Mouse (Mus musculus) cerebellum, adult (tissue): ENCODE results near the gene Clybl.
A peak's percentile ranks its signal among the peaks of the same experiment; 100 is the strongest.

Experiments
- ATAC-seq: cut with Nextera tagmentation; 2 replicates; pipeline ENCODE4 v1.9.2; 2017; ENCODE audit warnings: mild to moderate bottlenecking, moderate library complexity, mixed read lengths; ENCODE audit not compliant: insufficient number of reproducible peaks, low FRiP score, low TSS enrichment

Clybl gene

GRCm38 (mm10) chr14:122405897-122406540, 224.5 kb downstream of the Clybl start:
- ATAC-seq, result no peak

GRCm38 (mm10) chr14:122406541-122407219, 225.2 kb downstream of the Clybl start:
- ATAC-seq, result peak; percentile 36; the same call in 1 of the 2 replicates

GRCm38 (mm10) chr14:122412841-122413541, 231.5 kb downstream of the Clybl start:
- ATAC-seq, result no peak

GRCm38 (mm10) chr14:122413542-122413928, 232.0 kb downstream of the Clybl start:
- ATAC-seq, result no peak

- ATAC-seq, result no peak
These were observed 233.3 kb downstream of the Clybl start for GRCm38 (mm10) chr14:122414786-122415185.

- ATAC-seq, result no peak
These were observed 234.8 kb downstream of the Clybl start for GRCm38 (mm10) chr14:122416166-122416771.

- ATAC-seq, result no peak
These were observed 242.9 kb downstream of the Clybl start for GRCm38 (mm10) chr14:122424441-122424840.

GRCm38 (mm10) chr14:122426529-122427203, 245.2 kb downstream of the Clybl start:
- no peak for ATAC-seq

- ATAC-seq, result no peak
These were observed 245.7 kb downstream of the Clybl start for GRCm38 (mm10) chr14:122427204-122427560.

GRCm38 (mm10) chr14:122427654-122428053, 246.2 kb downstream of the Clybl start:
- ATAC-seq, result no peak

GRCm38 (mm10) chr14:122432558-122432957, 251.1 kb downstream of the Clybl start:
- no peak for ATAC-seq

- ATAC-seq, result no peak
These were observed 252.5 kb downstream of the Clybl start for GRCm38 (mm10) chr14:122434039-122434438.

GRCm38 (mm10) chr14:122436850-122437249, 255.3 kb downstream of the Clybl start:
- ATAC-seq, result no peak

GRCm38 (mm10) chr14:122449601-122450495, 268.3 kb downstream of the Clybl start:
- peak; percentile 38; the same call in 1 of the 2 replicates for ATAC-seq

- ATAC-seq, result no peak
These were observed 269.2 kb downstream of the Clybl start, which contains the start of gene Gm5089 for GRCm38 (mm10) chr14:122450496-122451382. TSS of gene Gm5089 (minus strand) at chr14:122451115.

- ATAC-seq, result no peak
These were observed 270.1 kb downstream of the Clybl start for GRCm38 (mm10) chr14:122451551-122452145.
